Mouse (Mus musculus) lung, adult 2 months (tissue): ENCODE data around the gene B3galt1.

Experiments used
- CTCF ChIP-seq: fragments of 200-500 bp; IDR thresholded peaks from 2 replicates; pipeline ENCODE4 v1.5.1; 2011; ENCODE audit warnings: mild to moderate bottlenecking, low read length, control low read depth; ENCODE audit not compliant: insufficient read depth
- POLR2A ChIP-seq: fragments of 200-500 bp; IDR thresholded peaks from 2 replicates; pipeline ENCODE4 v1.6.1; 2011; ENCODE audit warnings: low read depth, mild to moderate bottlenecking, control low read depth, low read length, borderline replicate concordance; ENCODE audit errors: extremely low read depth

- TF ChIP-seq CTCF (no peak), POLR2A (no peak)
Measured at GRCm38 (mm10) chr2:67881713-67882281, 316.1 kb downstream of the B3galt1 start.
